Mouse (Mus musculus): Measurements from ENCODE around the gene Ndufab1.
"Not testable (repeated sequence)": the region's sequence is repeated elsewhere in the genome, so short reads cannot be mapped to it uniquely, and the experiment has no call there.

Gene Ndufab1

DNA sequence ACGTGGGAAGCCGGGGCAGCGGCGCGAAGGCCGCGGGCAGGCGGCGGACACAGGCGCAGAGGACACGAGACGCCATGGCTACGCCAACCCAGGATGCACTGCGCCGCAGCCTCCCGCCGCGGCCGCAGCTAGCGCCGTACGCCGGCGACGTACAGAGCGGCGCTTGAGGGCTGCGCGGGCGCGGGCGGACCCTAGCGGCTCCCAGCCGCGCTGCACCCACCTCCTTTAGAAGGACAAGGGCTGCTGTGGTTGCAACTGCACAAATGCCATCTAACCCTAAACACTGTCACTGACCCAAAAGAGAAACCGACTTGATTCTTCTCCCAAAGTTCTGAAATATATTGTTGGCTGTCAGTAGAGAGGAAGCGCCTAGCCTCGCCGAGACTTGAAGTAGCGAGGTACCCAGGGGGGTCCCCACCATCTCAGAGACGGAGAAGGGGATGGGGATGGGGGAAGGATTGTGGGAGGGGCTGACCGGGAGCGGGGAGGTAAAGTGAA is at the start of gene Ndufab1:
Gene Ndufab1 (minus strand): TSS at position 140 of the 498 bp plus-strand sequence.
- DNase-seq (ENCODE audit: low spot score in 2 of 2): peak; percentile 70 to 82

DNA sequence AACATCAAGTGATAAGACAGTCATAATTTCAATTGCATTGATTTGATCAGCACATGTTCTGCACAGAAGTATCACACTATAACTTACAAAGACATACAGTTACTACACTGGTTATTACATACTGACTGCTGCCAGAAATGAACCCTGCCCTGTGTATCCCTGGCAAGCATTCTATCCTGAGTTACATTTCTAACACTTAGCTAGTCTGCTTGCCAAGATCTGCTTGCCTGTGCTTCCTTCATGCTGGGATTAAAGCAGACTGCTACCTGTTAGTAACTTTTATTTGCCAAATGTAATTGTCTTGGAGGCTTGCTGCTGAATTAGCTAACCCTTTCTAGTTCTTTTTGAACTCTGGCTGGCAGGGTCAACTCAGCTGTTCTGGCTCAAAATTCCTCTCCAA is 39.3 kb upstream of the Ndufab1 start:
- DNase-seq (ENCODE audit: low spot score in 2 of 2): no peak

GRCm38 (mm10) chr7:122138190-122138589 is 36.5 kb upstream of the Ndufab1 start:
- no peak for DNase-seq (ENCODE audit: low spot score in 2 of 2)

DNA sequence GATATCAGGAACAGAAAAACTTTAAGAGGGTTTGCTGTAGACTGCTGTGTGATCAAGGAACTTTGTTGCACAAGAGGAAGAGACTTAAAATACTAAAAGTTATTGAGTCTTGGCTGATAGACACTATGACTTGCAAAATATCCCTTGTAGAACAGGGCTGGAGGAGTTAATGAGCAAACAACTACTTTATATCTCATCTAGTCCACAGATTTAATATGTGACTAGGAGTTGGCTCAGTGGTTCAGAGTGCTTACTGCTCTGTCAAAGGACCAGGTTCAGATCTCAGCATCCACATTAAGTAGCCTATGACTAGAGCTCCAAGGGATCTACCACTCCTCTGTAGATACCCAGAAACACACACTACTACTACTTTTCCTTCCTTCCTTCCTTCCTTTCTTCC is 35.4 kb upstream of the Ndufab1 start:
- DNase-seq (ENCODE audit: low spot score in 2 of 2): no peak

- DNase-seq (ENCODE audit: low spot score in 2 of 2): no peak
Observed at GRCm38 (mm10) chr7:122135070-122135469, 33.4 kb upstream of the Ndufab1 start.

- DNase-seq (ENCODE audit: low spot score in 2 of 2): no peak
Observed at GRCm38 (mm10) chr7:122133338-122133625, 31.6 kb upstream of the Ndufab1 start.

- DNase-seq (ENCODE audit: low spot score in 2 of 2): peak; percentile 98
Observed at GRCm38 (mm10) chr7:122132497-122133337, 31.0 kb upstream of the Ndufab1 start, which contains the start of the genes Palb2 and Dctn5. Palb2 (minus strand) TSS chr7:122132985. Dctn5 (plus strand) TSS chr7:122133041.

- no peak for DNase-seq (ENCODE audit: low spot score in 2 of 2)
Observed at GRCm38 (mm10) chr7:122131834-122132233, 30.1 kb upstream of the Ndufab1 start.

- no peak for DNase-seq (ENCODE audit: low spot score in 2 of 2)
Observed at GRCm38 (mm10) chr7:122126946-122127345, 25.3 kb upstream of the Ndufab1 start.

GRCm38 (mm10) chr7:122125636-122126035 is 23.9 kb upstream of the Ndufab1 start:
- DNase-seq (ENCODE audit: low spot score in 2 of 2): no peak

GRCm38 (mm10) chr7:122123518-122123917 is 21.8 kb upstream of the Ndufab1 start:
- DNase-seq (ENCODE audit: low spot score in 2 of 2): no peak

DNA sequence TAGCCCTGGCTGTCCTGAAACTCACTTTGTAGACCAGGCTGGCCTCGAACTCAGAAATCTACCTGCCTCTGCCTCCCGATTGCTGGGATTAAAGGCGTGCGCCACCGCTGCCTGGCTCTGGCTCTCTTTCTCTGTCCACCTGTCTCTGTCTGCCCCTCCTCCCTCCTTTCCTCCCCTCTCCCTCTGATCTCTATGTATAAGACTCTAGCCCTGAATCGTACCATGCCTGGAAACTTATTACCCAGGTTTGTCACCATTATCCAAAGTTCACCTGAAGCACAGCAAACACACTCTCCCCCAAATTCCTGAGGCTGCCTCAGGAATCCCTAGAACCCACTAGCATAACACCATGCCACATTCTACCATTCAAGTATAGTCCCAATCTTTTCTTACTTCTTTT is 6.5 kb upstream of the Ndufab1 start:
- no peak for DNase-seq (ENCODE audit: low spot score in 2 of 2)

DNA sequence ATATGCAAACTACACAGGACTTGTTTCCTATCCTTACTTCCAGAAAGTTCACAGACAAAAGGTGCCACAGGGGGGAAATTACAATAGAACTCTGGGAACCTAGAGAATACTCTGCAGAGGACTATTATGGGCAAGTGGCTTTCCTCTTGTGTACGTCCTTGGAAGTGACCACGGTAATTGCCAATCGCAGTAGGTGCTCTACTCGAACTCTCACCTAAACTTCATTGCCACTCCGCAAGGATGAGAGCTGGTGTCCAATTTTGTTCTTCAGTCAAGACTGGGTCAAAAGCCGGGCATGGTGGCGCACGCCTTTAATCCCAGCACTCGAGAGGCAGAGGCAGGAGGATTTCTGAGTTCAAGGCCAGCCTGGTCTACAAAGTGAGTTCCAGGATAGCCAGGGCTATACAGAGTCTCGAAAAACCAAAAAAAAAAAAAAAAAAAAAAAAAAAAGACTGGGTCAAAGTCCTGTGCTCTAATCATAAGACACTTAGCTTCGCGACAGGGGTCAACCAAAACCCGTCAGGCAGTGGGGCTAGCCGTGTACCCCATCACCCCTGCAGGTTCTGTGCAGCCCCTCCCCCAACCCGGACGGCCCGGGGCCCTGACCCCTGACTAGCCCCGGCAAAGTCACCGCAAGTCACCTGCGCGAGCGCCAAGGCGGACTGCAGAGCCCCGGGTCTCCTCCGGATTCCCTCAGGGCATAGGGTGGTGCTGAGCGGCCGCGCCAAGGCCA is 506 bp downstream of the Ndufab1 start:
- DNase-seq (ENCODE audit: low spot score in 2 of 2): not testable (repeated sequence)

- peak in 1 of 2 experiments; percentile 13 for DNase-seq (ENCODE audit: low spot score in 2 of 2)
Observed at GRCm38 (mm10) chr7:122099222-122099621, 2.5 kb downstream of the Ndufab1 start.

DNA sequence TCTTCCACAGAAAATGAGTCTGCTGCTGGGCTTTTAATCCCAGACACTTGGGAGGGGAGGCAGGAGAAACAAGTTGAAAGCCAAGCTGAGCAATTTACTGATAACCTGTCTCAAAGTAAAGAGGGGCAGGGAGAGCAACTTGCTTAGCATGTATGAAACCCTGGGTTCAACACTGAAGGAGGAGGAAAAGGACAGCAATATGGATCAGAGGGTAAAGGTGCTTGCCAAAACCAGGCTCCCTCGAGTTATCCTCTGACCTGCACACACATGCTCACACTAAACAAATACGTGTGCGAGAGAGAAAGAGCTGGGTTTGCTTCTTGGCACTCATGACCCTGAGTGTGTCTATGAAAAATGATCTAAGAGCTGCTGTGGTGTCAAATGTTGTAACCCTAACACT is 3.7 kb downstream of the Ndufab1 start:
- no peak for DNase-seq (ENCODE audit: low spot score in 2 of 2)

DNA sequence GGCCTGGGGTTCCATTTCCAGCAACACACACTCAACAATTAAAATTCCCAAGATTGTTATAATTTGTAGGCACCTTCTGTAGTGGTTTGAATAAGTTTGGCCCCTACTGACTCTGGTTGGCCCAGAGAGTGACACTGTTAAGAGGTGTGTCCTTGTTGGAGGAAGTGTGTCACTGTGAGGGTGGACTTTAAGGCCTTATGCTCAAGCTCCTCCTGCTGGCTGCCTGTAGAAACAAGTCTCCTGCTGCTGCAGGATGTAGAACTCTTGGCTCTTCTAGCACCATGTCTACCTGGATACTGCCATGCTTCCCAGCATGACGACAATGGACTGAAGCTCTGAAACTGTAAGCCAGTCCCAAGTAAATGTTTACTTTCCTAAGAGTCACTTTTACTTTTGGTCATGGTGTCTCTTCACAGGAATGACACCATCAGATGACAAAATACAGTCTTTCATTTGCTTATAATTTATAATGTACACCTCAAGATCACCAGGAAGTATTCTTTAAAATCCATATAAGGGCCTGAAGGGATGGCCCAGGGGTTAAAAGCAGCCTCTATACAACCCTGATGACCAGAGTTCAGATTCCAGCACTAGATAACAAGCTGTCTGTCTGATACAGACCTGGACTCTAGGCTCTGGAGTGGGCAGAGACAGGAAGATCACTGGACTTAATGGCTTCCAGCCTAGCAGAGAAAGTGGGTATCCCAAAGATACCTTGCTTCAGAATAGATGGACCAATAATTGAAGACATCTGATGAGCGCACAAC is 6.9 kb downstream of the Ndufab1 start:
- no peak for DNase-seq (ENCODE audit: low spot score in 2 of 2)

GRCm38 (mm10) chr7:122087195-122087982 is 14.3 kb downstream of the Ndufab1 start:
- no peak for DNase-seq (ENCODE audit: low spot score in 2 of 2)

GRCm38 (mm10) chr7:122081071-122081470 is 20.6 kb downstream of the Ndufab1 start:
- no peak for DNase-seq (ENCODE audit: low spot score in 2 of 2)

DNA sequence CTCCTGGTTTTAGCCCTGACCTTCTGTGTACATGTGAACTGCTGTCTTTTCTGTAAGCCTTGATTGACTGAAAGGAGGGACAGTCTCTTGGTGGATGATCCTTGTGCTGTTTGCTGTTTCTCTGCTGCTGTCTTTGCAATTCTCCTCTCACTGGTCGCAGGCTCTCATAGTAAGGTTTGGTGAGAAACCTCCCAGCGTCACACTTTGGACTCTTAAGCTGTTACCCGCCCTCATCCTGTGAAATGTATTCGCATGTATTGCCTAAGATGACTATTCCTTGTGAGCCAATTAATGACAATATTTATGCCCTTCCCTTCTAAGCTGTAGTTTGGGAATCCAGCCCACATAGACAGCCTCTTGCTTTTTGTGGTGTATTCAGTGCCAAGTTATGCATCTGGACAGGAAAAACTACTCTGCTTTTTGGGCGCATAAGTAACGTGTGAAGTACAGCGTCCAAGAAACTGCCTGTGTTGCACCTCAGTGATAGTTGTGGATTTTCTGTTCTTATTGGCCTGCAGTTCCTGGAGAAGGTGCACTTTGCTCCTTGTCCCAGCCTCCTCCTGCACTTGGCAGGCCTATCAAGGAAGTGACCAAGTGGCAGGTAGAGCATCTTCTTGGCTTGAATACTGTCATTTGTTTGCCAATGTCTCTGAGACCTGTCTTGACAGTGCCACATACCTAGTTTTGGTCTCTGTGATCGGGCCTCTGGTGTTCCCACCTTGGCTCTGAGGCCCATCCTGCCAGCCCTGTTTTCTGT is 21.7 kb downstream of the Ndufab1 start:
- DNase-seq (ENCODE audit: low spot score in 2 of 2): no peak

DNA sequence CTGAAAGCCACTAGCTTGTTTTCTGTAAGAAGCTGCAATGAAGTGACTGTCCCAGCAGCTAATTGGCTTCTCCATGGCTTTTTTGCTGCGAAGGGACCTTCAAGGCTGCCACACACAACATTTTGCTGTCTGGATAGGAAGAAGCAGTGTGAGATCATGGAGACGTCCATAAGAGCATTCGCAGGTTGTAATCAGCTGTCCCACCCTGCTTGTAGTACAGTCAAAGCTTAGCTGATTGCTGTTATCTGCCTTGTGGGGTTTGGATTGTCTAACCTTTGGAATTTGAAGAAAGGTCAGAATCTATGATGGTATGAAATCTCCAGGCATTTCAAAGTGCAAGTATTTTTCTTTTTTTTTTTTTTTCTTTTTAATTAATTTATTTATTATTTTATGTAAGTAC is 27.3 kb downstream of the Ndufab1 start:
- no peak for DNase-seq (ENCODE audit: low spot score in 2 of 2)
